Mouse (Mus musculus): ENCODE measurements around the gene Kif1b.

GRCm38 (mm10) chr4:149249311-149249710, 58.2 kb downstream of the Kif1b start:
- TF ChIP-seq CTCF (IDR thresholded peaks at IDR 0.05; ENCODE audit: low read depth) (no peak), EP300 (IDR thresholded peaks at IDR 0.05; ENCODE audit: low read depth) (no peak)

Data from liver, embryonic 14.5 days (tissue).